9 mouse cellular contexts compared by ENCODE assay signal in genomic region chr7:81162345-81162744, GRCm38 (mm10). TPM values are rescaled to one million over a fixed set of nuclear protein-coding genes. Genes with fewer than 3 reads are reported as not detected.
DNase-seq lines count a peak whose midpoint lies in the region; ATAC-seq and TF ChIP-seq lines count a peak whose summit lies in the region.
"Had no signal": no experiment of that assay in that cellular context is flagged by ENCODE, and none has a peak within 500 bp of the region (broad histone marks: within the 10 kb centered on the region; RNA-seq: fewer than 3 reads in every experiment).

No protein-coding gene starts in this region.

- H3K9ac ChIP-seq in ES-E14 (ENCODE audit: insufficient read depth, low read depth, low read length, poor library complexity, severe bottlenecking) = no peak overlapping the region
- H3K9ac ChIP-seq in embryonic facial prominence, embryonic 11.5 days (replicated peaks; ENCODE audit: low read length) = no peak overlapping the region
- H3K9ac ChIP-seq: limb, embryonic 15.5 days had no signal

- 22% methylated on average over 4 of the region's 4 CpGs for WGBS in embryonic facial prominence, embryonic 11.5 days

- no peak overlapping the region for H3K27ac ChIP-seq in ES-E14 (ENCODE audit: insufficient read depth, low read depth, low read length, poor library complexity, severe bottlenecking)
- no peak overlapping the region for H3K27ac ChIP-seq in embryonic facial prominence, embryonic 11.5 days (replicated peaks; ENCODE audit: low read depth, low read length)
- H3K27ac ChIP-seq: limb, embryonic 15.5 days had no signal

- H3K4me2 ChIP-seq in embryonic facial prominence, embryonic 11.5 days (ENCODE audit: low read depth, low read length) = no peak overlapping the region
- H3K4me2 ChIP-seq: limb, embryonic 15.5 days had no signal

- H3K9me3 ChIP-seq in ES-E14 (ENCODE audit: control insufficient read depth, insufficient read depth, low read depth, low read length) = no peaks in the 10 kb centered on the region
- no peaks in the 10 kb centered on the region for H3K9me3 ChIP-seq in embryonic facial prominence, embryonic 11.5 days (replicated peaks; ENCODE audit: control insufficient read depth, low read length)
- H3K9me3 ChIP-seq: limb, embryonic 15.5 days had no signal

- in situ Hi-C loops in ES-E14 (cut with MboI; ENCODE audit: low sequenced_read_pairs in 2 of 2, unreplicated experiment in 2 of 2) = loop anchor here (5.0 to 25.0 kb wide), 2 partner anchors 175 kb away; partner anchors contain the start of gene Rps17 (in 1 of the 2)

- DNase-seq in ES-E14 (ENCODE audit: low read depth, low spot score) = peak; percentile 75
- peak; percentile 77 to 82 for DNase-seq in adrenal gland, postnatal 36 days
- peak; percentile 82 for DNase-seq in embryonic facial prominence, embryonic 11.5 days (ENCODE audit: low spot score)
- DNase-seq in heart, postnatal 4 days = peak; percentile 88
- DNase-seq in layer of hippocampus, postnatal 36 days = peak; percentile 57 to 72
- peak; percentile 67 for DNase-seq in right cerebral cortex, postnatal 25 days
- peak; percentile 64 to 72 for DNase-seq in urinary bladder, postnatal 36 days (ENCODE audit: low spot score in 2 of 2)

- no peaks in the 10 kb centered on the region for H3K4me1 ChIP-seq in ES-E14 (ENCODE audit: control insufficient read depth in 2 of 2, insufficient read depth in 2 of 2, low read length in 2 of 2, poor library complexity in 1 of 2)
- no peaks in the 10 kb centered on the region for H3K4me1 ChIP-seq in embryonic facial prominence, embryonic 11.5 days (ENCODE audit: control insufficient read depth, insufficient read depth, low read length)
- H3K4me1 ChIP-seq: limb, embryonic 15.5 days had no signal

- ATAC-seq in embryonic facial prominence, embryonic 11.5 days (replicated peaks; ENCODE audit: insufficient number of reproducible peaks, low FRiP score, low TSS enrichment, low read depth) = no peak
- ATAC-seq in megakaryocyte-erythroid progenitor cell, adult 5-6 weeks (replicated peaks; ENCODE audit: low FRiP score, low TSS enrichment, poor library complexity, severe bottlenecking) = peak; percentile 70; the same call in 1 of the 2 replicates

- H3K27me3 ChIP-seq in embryonic facial prominence, embryonic 11.5 days (ENCODE audit: control insufficient read depth, insufficient read depth, low read length) = no peaks in the 10 kb centered on the region
- H3K27me3 ChIP-seq: limb, embryonic 15.5 days had no signal

- peaks cover 20% of the 10 kb centered on the region; the same call in 1 of the 2 replicates for H3K36me3 ChIP-seq in ES-E14 (ENCODE audit: control insufficient read depth, insufficient read depth, low read length, poor library complexity, severe bottlenecking)
- no peaks in the 10 kb centered on the region for H3K36me3 ChIP-seq in embryonic facial prominence, embryonic 11.5 days (replicated peaks; ENCODE audit: control insufficient read depth, insufficient read depth, low read depth, low read length)
- H3K36me3 ChIP-seq: limb, embryonic 15.5 days had no signal

- no peak overlapping the region for H3K4me3 ChIP-seq in ES-E14 (ENCODE audit: insufficient read depth in 1 of 2, low read depth in 1 of 2, low read length in 2 of 2, poor library complexity in 1 of 2, severe bottlenecking in 1 of 2)
- no peak overlapping the region for H3K4me3 ChIP-seq in embryonic facial prominence, embryonic 11.5 days (ENCODE audit: low read depth, low read length)
- H3K4me3 ChIP-seq: limb, embryonic 15.5 days had no signal

TF ChIP-seq in ES-E14, 5 proteins besides CTCF, POLR2A, EP300 and RAD21:
- no peak for TF ChIP-seq HCFC1 (IDR thresholded peaks at IDR 0.05; ENCODE audit: borderline replicate concordance, insufficient read depth, low read length)
- TF ChIP-seq CHD2 (IDR thresholded peaks at IDR 0.05; ENCODE audit: low read depth, low read length) = no peak
- TF ChIP-seq ZC3H11A (IDR thresholded peaks at IDR 0.05; ENCODE audit: borderline replicate concordance, low read depth, low read length) = peak; percentile 78
- no peak for TF ChIP-seq MAFK (IDR thresholded peaks at IDR 0.05; ENCODE audit: insufficient read depth, low read depth, low read length)

RNA-seq across cellular contexts. Expression of gene Slc28a1, which starts 47.7 kb away (rescaled TPM):
- 44.8 and 69.2 TPM in 2 replicates for total RNA-seq in ES-E14 (2012; rRNA removed)
- under 1 TPM; 0.13 to 0.17 TPM for total RNA-seq in adrenal gland, postnatal 36 days (2021)
- polyA plus RNA-seq in embryonic facial prominence, embryonic 11.5 days (2014; fragmentation: Nextera tagmentation; extraction: Ambion mirVana) = 0.07 TPM in 1 of 2 replicates, not detected in the other
- total RNA-seq in heart, postnatal 4 days (2021) = under 1 TPM in 1 of 2 experiments, not detected in 1; 0.33 TPM
- not detected for total RNA-seq in layer of hippocampus, postnatal 36 days (2021)
- not detected in 2 replicates for total RNA-seq in megakaryocyte-erythroid progenitor cell, adult 5-6 weeks (2014; fragmentation: Nextera tagmentation)
- not detected in 2 replicates for total RNA-seq in megakaryocyte-erythroid progenitor cell, adult 5-6 weeks (2017)

RNA-seq across cellular contexts. Expression of gene Pde8a, which starts 51.1 kb away (rescaled TPM):
- 1.3 and 2.2 TPM in 2 replicates for total RNA-seq in ES-E14 (2012; rRNA removed)
- total RNA-seq in adrenal gland, postnatal 36 days (2021) = 10 to 100 TPM; 28.9 to 37.4 TPM
- 4.1 and 5.0 TPM in 2 replicates for polyA plus RNA-seq in embryonic facial prominence, embryonic 11.5 days (2014; fragmentation: Nextera tagmentation; extraction: Ambion mirVana)
- 10 to 100 TPM; 15.3 to 17.0 TPM for total RNA-seq in heart, postnatal 4 days (2021)
- total RNA-seq in layer of hippocampus, postnatal 36 days (2021) = 1 to 10 TPM; 7.5 to 8.3 TPM
- total RNA-seq in megakaryocyte-erythroid progenitor cell, adult 5-6 weeks (2014; fragmentation: Nextera tagmentation) = 0.33 and 1.0 TPM in 2 replicates
- total RNA-seq in megakaryocyte-erythroid progenitor cell, adult 5-6 weeks (2017) = 0.23 and 0.94 TPM in 2 replicates

Comparison
In these comparisons a context has a peak if more than half of its experiments do, and no peak if none do; other contexts are left out.
1. RNA of gene Slc28a1, which starts 47.7 kb away (total RNA-seq): 44.8 to 69.2 TPM in ES-E14; 0.33 TPM in heart, postnatal 4 days, 0.13 to 0.17 TPM in adrenal gland, postnatal 36 days, not detected in layer of hippocampus, postnatal 36 days and not detected in megakaryocyte-erythroid progenitor cell, adult 5-6 weeks; every median in the first group is over 10 times any median in the second.
2. Peak in every context shown above with its lines, with median percentiles within 50 percentile points of each other: DNase-seq.